In genomic region chr2:164018910-164019309, GRCm38 (mm10) we compare ENCODE assay signal across 1 mouse cellular context.
TF ChIP-seq lines count a peak whose summit lies in the region.

No protein-coding gene starts in this region.

TF ChIP-seq in MEL, 35 proteins besides CTCF, POLR2A, EP300 and RAD21:
- TF ChIP-seq TBP (IDR thresholded peaks at IDR 0.05; ENCODE audit: low read depth, low read length), result no peak
- no peak for TF ChIP-seq RCOR1 (IDR thresholded peaks at IDR 0.05; ENCODE audit: low read depth, low read length)
- TF ChIP-seq CHD1 (IDR thresholded peaks at IDR 0.05; ENCODE audit: low read depth, low read length), result no peak
- TF ChIP-seq MAZ (IDR thresholded peaks at IDR 0.05; ENCODE audit: low read depth, low read length), result no peak
- no peak for TF ChIP-seq SMC3 (IDR thresholded peaks at IDR 0.05; ENCODE audit: low read depth, low read length)
- TF ChIP-seq KAT2A (conservative IDR thresholded peaks at IDR 0.05; ENCODE audit: low read depth, low read length), result no peak
- TF ChIP-seq E2F4 (IDR thresholded peaks at IDR 0.05; ENCODE audit: borderline replicate concordance, low read depth, low read length), result no peak
- TF ChIP-seq ZC3H11A (IDR thresholded peaks at IDR 0.05; ENCODE audit: low read depth, low read length), result no peak
- TF ChIP-seq ZNF384 (IDR thresholded peaks at IDR 0.05; ENCODE audit: low read depth, low read length), result no peak
- TF ChIP-seq SIN3A (IDR thresholded peaks at IDR 0.05; ENCODE audit: low read length), result no peak
- TF ChIP-seq NELFE (IDR thresholded peaks at IDR 0.05; ENCODE audit: low read depth, low read length), result no peak
- no peak for TF ChIP-seq POLR2AphosphoS5 (IDR thresholded peaks at IDR 0.05; ENCODE audit: borderline replicate concordance, low read depth, low read length)
